Mouse (Mus musculus): ENCODE data around the gene Klrb1b. TPM values are rescaled to one million over a fixed set of nuclear protein-coding genes. Genes with fewer than 3 reads are reported as not detected.

The Klrb1b gene
- polyA plus RNA-seq (2012; ENCODE audit: low replicate concordance) = not detected in 2 replicates

DNA sequence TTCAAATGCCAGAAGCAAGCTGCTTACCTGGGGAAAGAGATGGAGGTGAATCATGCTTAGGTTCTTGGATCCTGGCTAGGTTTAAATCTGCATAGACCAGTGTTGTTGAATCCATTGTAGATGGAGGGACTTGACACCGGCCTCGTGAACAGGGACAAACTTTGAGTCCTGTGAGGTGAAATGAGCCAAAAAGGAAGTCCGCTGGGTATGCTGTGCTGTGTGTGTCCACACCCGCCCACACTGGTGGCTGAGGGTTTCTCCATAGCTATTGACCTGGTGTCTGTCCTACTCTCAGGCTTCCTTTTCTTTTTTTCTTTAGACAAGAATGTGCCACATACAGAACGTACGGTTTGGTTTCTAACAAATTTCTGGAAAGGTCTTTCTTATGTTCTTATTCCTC, at the start of gene Klrb1b, which contains the start of gene Gm44511:
Gene Klrb1b (minus strand): TSS at position 200 of the 400 bp plus-strand sequence.
Gene Gm44511 (minus strand): TSS at position 184 of the 400 bp plus-strand sequence.

DNA sequence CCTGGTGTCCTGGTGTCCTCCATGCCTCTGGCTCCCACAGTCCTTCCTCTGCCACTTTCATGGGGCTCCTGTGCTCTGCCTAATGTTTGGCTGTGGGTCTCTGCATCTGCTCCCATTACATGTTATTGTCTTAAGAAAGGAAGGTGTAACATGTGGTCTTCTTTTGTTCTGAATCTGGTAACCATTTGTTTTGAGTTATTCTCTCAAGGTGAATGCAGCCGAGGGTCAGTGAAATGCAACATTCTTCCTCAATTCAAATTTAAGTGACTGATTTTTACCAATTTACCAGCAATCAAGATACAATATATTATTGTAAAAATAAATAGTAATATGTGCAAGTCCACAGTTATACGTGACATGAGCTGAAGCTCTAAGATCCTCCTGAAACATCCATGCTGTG, 37.0 kb downstream of the Klrb1b start, which contains the start of gene Klrb1c:
Gene Klrb1c (minus strand): TSS at position 101 of the 400 bp plus-strand sequence.

Other genes with a start within 250 kb of the Klrb1b start
- gene A2ml1, start 244.7 kb downstream of the Klrb1b start, polyA plus RNA-seq (2012; ENCODE audit: low replicate concordance) = not detected in 2 replicates
- gene Klrb1a, start 202.8 kb downstream of the Klrb1b start, polyA plus RNA-seq (2012; ENCODE audit: low replicate concordance) = not detected in 2 replicates
- gene Clec2h, start 163.9 kb downstream of the Klrb1b start, polyA plus RNA-seq (2012; ENCODE audit: low replicate concordance) = not detected in 2 replicates
- not detected in 2 replicates for gene Klrb1, start 103.3 kb downstream of the Klrb1b start, polyA plus RNA-seq (2012; ENCODE audit: low replicate concordance)
- gene Klrb1c, start 37.1 kb downstream of the Klrb1b start, polyA plus RNA-seq (2012; ENCODE audit: low replicate concordance) = 0.15 TPM in 1 of 2 replicates, not detected in the other
- not detected in 2 replicates for gene Gm44511, start within 50 bp of the Klrb1b start, polyA plus RNA-seq (2012; ENCODE audit: low replicate concordance)
- gene Clec2i, start 61.3 kb upstream of the Klrb1b start, polyA plus RNA-seq (2012; ENCODE audit: low replicate concordance) = 0.32 and 0.72 TPM in 2 replicates
- 0.44 and 0.55 TPM in 2 replicates for gene BC035044, start 64.8 kb upstream of the Klrb1b start, polyA plus RNA-seq (2012; ENCODE audit: low replicate concordance)
- not detected in 2 replicates for gene Clec2g, start 108.0 kb upstream of the Klrb1b start, polyA plus RNA-seq (2012; ENCODE audit: low replicate concordance)
- 0.25 and 1.1 TPM in 2 replicates for gene Klrb1f, start 219.6 kb upstream of the Klrb1b start, polyA plus RNA-seq (2012; ENCODE audit: low replicate concordance)